Mouse (Mus musculus): ENCODE measurements at regions not wholly inside any gene's neighbourhood (a gene's known extent, or its start where the extent isn't known, plus 50 kb on each side); places are given as distances from the start of the nearest gene placed in this dataset.
"Not testable (repeated sequence)": the region's sequence is repeated elsewhere in the genome, so short reads cannot be mapped to it uniquely, and the experiment has no call there.

- no peak overlapping the region for H3K27ac ChIP-seq
- no peaks in the 10 kb centered on the region for H3K4me1 ChIP-seq (replicated peaks)
- peak; percentile 9 for DNase-seq (ENCODE audit: low spot score)
- no peaks in the 10 kb centered on the region for H3K36me3 ChIP-seq
- no peaks in the 10 kb centered on the region for H3K27me3 ChIP-seq (ENCODE audit: insufficient read depth, poor library complexity, severe bottlenecking)
- H3K9me3 ChIP-seq = peaks cover 6% of the 10 kb centered on the region; the same call in 1 of the 2 replicates
- 53% methylated on average over 4 of the region's 4 CpGs for WGBS
- no peak overlapping the region for H3K4me3 ChIP-seq
Observed at GRCm38 (mm10) chr1:108046194-108046593, 456.4 kb downstream of the Serpinb8 start.

DNA sequence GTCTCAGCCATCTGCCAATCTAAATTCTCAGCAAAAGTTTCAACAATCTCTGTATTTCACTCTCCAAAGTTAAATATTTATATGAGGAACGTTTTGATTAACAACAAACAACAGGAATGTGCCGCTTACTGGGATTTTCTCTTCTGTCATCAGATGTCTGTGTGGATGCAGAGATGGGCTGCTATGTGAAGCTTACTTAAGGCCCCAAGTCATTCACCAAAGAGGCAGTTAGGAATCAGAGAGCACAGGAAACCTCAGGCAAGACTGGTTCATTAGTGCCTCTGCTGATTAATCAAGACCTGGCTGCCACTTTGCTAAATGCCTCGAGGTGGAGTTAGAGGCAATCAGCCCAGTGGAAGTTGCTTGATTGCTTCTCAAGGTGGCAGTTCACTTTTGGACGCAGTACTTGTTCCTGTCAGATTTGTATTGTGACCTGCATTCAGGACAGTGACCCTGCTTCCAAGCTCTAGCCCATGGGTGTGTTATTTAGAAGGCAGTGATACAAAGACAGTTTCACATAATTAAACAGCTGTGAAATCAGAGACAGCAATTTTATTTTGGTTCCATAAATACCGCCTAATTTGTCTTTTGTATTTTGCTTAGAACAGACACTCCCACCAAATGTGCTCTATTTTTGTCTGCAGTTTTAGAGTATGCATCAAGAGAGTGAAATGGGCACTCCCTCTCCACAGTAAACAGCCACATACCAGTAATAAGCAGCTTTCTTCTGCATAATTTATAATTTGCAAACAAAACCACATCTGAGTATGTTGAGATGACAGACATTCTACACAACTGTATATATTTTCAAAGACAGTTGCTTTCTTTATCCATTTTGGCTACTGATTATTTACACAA lies 457.3 kb downstream of the Serpinb8 start:
- H3K27ac ChIP-seq = no peak overlapping the region
- no peak overlapping the region for H3K4me3 ChIP-seq
- no peaks in the 10 kb centered on the region for H3K4me1 ChIP-seq (replicated peaks)
- no peaks in the 10 kb centered on the region for H3K36me3 ChIP-seq
- peaks cover 6% of the 10 kb centered on the region; the same call in 1 of the 2 replicates for H3K9me3 ChIP-seq
- WGBS = 64% methylated on average over 5 of the region's 5 CpGs
- no peak for DNase-seq (ENCODE audit: low spot score)
- no peaks in the 10 kb centered on the region for H3K27me3 ChIP-seq (ENCODE audit: insufficient read depth, poor library complexity, severe bottlenecking)

GRCm38 (mm10) chr1:108094622-108095021 lies 504.8 kb downstream of the Serpinb8 start:
- no peaks in the 10 kb centered on the region for H3K36me3 ChIP-seq
- H3K9me3 ChIP-seq = no peaks in the 10 kb centered on the region
- 80% methylated on average over 3 of the region's 3 CpGs for whole genome bisulfite sequencing
- no peaks in the 10 kb centered on the region for H3K4me1 ChIP-seq (replicated peaks)
- no peak overlapping the region for H3K27ac ChIP-seq
- no peaks in the 10 kb centered on the region for H3K27me3 ChIP-seq (ENCODE audit: insufficient read depth, poor library complexity, severe bottlenecking)
- no peak overlapping the region for H3K4me3 ChIP-seq
- no peak for DNase-seq (ENCODE audit: low spot score)

GRCm38 (mm10) chr1:108102607-108103006 lies 512.8 kb downstream of the Serpinb8 start:
- Histone ChIP-seq H3K27ac (no peak overlapping the region), H3K9me3 (no peaks in the 10 kb centered on the region), H3K27me3 (ENCODE audit: insufficient read depth, poor library complexity, severe bottlenecking) (no peaks in the 10 kb centered on the region), H3K4me1 (replicated peaks) (no peaks in the 10 kb centered on the region), H3K4me3 (no peak overlapping the region), H3K36me3 (no peaks in the 10 kb centered on the region)
- WGBS = 97% methylated on average over 2 of the region's 2 CpGs
- no peak for DNase-seq (ENCODE audit: low spot score)

- Histone ChIP-seq H3K4me3 (no peak overlapping the region), H3K9me3 (no peaks in the 10 kb centered on the region)
Observed at GRCm38 (mm10) chr1:108110984-108111383, 521.2 kb downstream of the Serpinb8 start.

DNA sequence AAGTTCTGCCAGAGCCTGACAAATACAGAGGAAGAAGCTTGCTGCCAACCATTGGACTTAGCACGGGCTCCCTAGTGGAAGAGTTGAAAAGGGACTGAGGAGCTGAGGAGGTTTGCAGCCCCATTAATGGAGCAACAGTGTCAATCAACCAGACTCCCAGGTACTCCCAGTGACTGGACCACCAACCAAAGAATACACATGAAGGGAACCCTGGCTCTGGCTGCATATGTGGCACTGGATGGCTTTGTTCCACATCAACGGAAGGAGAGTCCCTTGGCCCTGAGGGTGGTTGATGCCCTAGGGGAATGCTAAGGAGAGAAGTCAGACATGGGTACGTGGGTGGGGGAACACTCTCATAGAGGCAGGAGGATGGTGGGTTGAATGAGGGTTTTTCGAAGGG lies 537.6 kb downstream of the Serpinb8 start:
- H3K36me3 ChIP-seq = no peaks in the 10 kb centered on the region
- no peaks in the 10 kb centered on the region for H3K27me3 ChIP-seq (ENCODE audit: insufficient read depth, poor library complexity, severe bottlenecking)
- H3K9me3 ChIP-seq = no peaks in the 10 kb centered on the region
- no peak overlapping the region for H3K4me3 ChIP-seq
- no peak for DNase-seq (ENCODE audit: low spot score)
- WGBS = 84% methylated on average over 4 of the region's 4 CpGs
- H3K4me1 ChIP-seq (replicated peaks) = no peaks in the 10 kb centered on the region
- H3K27ac ChIP-seq = no peak overlapping the region

More at GRCm38 (mm10) chr1:108110984-108111383, 521.2 kb downstream of the Serpinb8 start:
- no peaks in the 10 kb centered on the region for H3K27me3 ChIP-seq (ENCODE audit: insufficient read depth, poor library complexity, severe bottlenecking)
- no peaks in the 10 kb centered on the region for H3K4me1 ChIP-seq (replicated peaks)
- H3K36me3 ChIP-seq = no peaks in the 10 kb centered on the region
- no peak overlapping the region for H3K27ac ChIP-seq
- DNase-seq (ENCODE audit: low spot score) = no peak

DNA sequence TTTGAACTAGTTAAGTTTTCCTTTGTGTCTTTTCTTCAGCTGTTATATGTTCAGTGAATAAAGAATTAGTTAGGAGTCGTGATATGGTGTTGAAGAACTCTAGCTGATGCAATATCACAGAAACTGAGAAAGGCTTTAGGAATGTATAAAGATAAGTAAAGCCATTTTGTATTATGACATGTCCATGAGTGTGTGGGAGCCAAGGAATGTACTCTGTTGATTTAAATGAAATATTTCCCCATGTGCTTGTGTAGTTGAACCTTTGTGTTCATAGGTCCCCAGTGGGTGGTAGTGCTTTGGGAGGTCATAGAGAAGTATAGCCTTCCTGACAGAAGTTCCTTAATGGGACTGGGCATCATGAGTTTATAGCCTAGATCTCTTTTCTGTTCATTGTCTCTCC lies 542.2 kb downstream of the Serpinb8 start:
- whole genome bisulfite sequencing = 87% methylated on average over 1 of the region's 1 CpGs
- H3K4me3 ChIP-seq = no peak overlapping the region

GRCm38 (mm10) chr1:108135346-108135745 lies 545.5 kb downstream of the Serpinb8 start:
- not testable (repeated sequence) for H3K4me3 ChIP-seq; H3K27me3 ChIP-seq (ENCODE audit: insufficient read depth, poor library complexity, severe bottlenecking); H3K4me1 ChIP-seq (replicated peaks); DNase-seq (ENCODE audit: low spot score); H3K36me3 ChIP-seq; H3K27ac ChIP-seq; H3K9me3 ChIP-seq
- WGBS = 84% methylated on average over 5 of the region's 5 CpGs

More for the DNA sequence above, 542.2 kb downstream of the Serpinb8 start:
- H3K27me3 ChIP-seq (ENCODE audit: insufficient read depth, poor library complexity, severe bottlenecking) = no peaks in the 10 kb centered on the region
- no peak for DNase-seq (ENCODE audit: low spot score)
- no peaks in the 10 kb centered on the region for H3K36me3 ChIP-seq
- H3K9me3 ChIP-seq = no peaks in the 10 kb centered on the region
- no peak overlapping the region for H3K27ac ChIP-seq
- H3K4me1 ChIP-seq (replicated peaks) = no peaks in the 10 kb centered on the region

GRCm38 (mm10) chr1:108144114-108144513 lies 554.3 kb downstream of the Serpinb8 start:
- no peak overlapping the region for H3K27ac ChIP-seq
- no peak overlapping the region for H3K4me3 ChIP-seq
- H3K36me3 ChIP-seq = no peaks in the 10 kb centered on the region
- H3K4me1 ChIP-seq (replicated peaks) = no peaks in the 10 kb centered on the region
- no peaks in the 10 kb centered on the region for H3K27me3 ChIP-seq (ENCODE audit: insufficient read depth, poor library complexity, severe bottlenecking)
- no peaks in the 10 kb centered on the region for H3K9me3 ChIP-seq
- 76% methylated on average over 1 of the region's 1 CpGs for WGBS
- DNase-seq (ENCODE audit: low spot score) = no peak

- Histone ChIP-seq H3K27ac (no peak overlapping the region), H3K27me3 (ENCODE audit: insufficient read depth, poor library complexity, severe bottlenecking) (no peaks in the 10 kb centered on the region), H3K36me3 (no peaks in the 10 kb centered on the region), H3K9me3 (no peaks in the 10 kb centered on the region), H3K4me3 (no peak overlapping the region), H3K4me1 (replicated peaks) (no peaks in the 10 kb centered on the region)
- 44% methylated on average over 3 of the region's 3 CpGs for WGBS
- DNase-seq (ENCODE audit: low spot score) = no peak
Observed at GRCm38 (mm10) chr1:108181350-108182167, 591.8 kb downstream of the Serpinb8 start.

DNA sequence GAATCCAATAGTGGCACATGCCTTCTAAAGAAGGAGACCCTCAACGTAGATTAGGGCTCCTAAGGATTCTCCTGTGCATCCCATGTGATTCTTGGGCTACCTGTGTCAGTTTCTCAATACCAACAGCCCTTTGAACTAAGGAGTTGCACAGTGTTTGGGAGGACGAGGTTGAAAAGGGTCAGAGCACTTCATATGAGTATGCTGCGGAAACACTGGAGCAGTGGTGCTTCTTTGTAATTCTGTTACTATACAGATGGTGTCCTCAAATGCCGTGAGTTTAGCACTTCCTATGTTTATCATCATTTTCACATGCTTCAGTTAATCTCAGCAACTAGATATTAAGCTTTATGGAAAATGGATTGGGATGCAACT lies 592.3 kb downstream of the Serpinb8 start:
- Histone ChIP-seq H3K4me1 (replicated peaks) (no peaks in the 10 kb centered on the region), H3K27ac (no peak overlapping the region), H3K36me3 (no peaks in the 10 kb centered on the region), H3K27me3 (ENCODE audit: insufficient read depth, poor library complexity, severe bottlenecking) (no peaks in the 10 kb centered on the region), H3K4me3 (no peak overlapping the region), H3K9me3 (no peaks in the 10 kb centered on the region)
- DNase-seq (ENCODE audit: low spot score) = no peak
- 57% methylated on average over 4 of the region's 4 CpGs for WGBS

- no peaks in the 10 kb centered on the region for H3K36me3 ChIP-seq
- no peak overlapping the region for H3K4me3 ChIP-seq
- DNase-seq (ENCODE audit: low spot score) = no peak
- WGBS = 75% methylated on average over 1 of the region's 1 CpGs
- H3K27ac ChIP-seq = no peak overlapping the region
- H3K9me3 ChIP-seq = no peaks in the 10 kb centered on the region
- H3K4me1 ChIP-seq (replicated peaks) = no peaks in the 10 kb centered on the region
- H3K27me3 ChIP-seq (ENCODE audit: insufficient read depth, poor library complexity, severe bottlenecking) = no peaks in the 10 kb centered on the region
Observed at GRCm38 (mm10) chr1:108224047-108224446, 634.2 kb downstream of the Serpinb8 start.

DNA sequence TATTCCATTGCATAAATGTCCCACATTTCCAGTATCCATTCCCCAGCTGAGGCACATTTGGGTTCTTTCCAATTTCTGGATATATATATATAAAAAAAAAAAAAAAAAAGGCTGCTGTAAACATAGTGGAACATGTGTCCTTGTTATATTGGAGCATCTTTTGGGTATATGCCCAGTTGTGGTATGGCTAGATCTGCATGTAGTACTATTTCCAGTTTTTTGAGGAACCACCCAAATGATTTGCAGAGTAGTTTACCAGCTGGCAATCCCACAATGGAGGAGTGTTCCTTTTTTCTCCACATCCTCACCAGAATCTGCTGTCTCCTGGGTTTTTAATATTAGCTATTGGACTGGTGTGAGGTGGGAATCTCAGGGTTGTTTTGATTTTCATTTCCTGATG lies 650.3 kb downstream of the Serpinb8 start:
- H3K4me3 ChIP-seq = no peak overlapping the region
- no peaks in the 10 kb centered on the region for H3K4me1 ChIP-seq (replicated peaks)
- H3K9me3 ChIP-seq = no peaks in the 10 kb centered on the region
- H3K27ac ChIP-seq = no peak overlapping the region
- H3K27me3 ChIP-seq (ENCODE audit: insufficient read depth, poor library complexity, severe bottlenecking) = no peaks in the 10 kb centered on the region
- no peak for DNase-seq (ENCODE audit: low spot score)
- no peaks in the 10 kb centered on the region for H3K36me3 ChIP-seq

Measured in hindbrain, embryonic 10.5 days (tissue).